Mouse (Mus musculus): ENCODE measurements around the gene Cst6.

GRCm38 (mm10) chr19:5383326-5383725 lies 34.0 kb upstream of the Cst6 start:
- TF ChIP-seq POLR2A (IDR thresholded peaks at IDR 0.05; ENCODE audit: borderline replicate concordance, low read depth, low read length) (no peak), CTCF (IDR thresholded peaks at IDR 0.05; ENCODE audit: low read depth, low read length) (no peak)

Measured in bone marrow macrophage, adult 2 months (primary cell).